Mouse (Mus musculus): Measurements from ENCODE around the gene Hexim1. TPM values are rescaled to one million over a fixed set of nuclear protein-coding genes. Genes with fewer than 3 reads are reported as not detected.

Gene Hexim1
- polyA plus RNA-seq, 1 experiment from 2014 or later, result 2.8 TPM

GRCm38 (mm10) chr11:103111881-103112551 is 4.0 kb upstream of the Hexim1 start:
- under 1% methylated on average over 28 of the region's 28 CpGs for WGBS
- peak overlapping the region; percentile 7; the same call in 1 of the 2 replicates for H3K27ac ChIP-seq (ENCODE audit: poor library complexity, severe bottlenecking)
- H3K27me3 ChIP-seq (replicated peaks), result no peaks in the 10 kb centered on the region
- H3K4me3 ChIP-seq, result peak overlapping the region; percentile 39
- peak overlapping the region; percentile 60 for H3K9ac ChIP-seq
- H3K36me3 ChIP-seq, result no peaks in the 10 kb centered on the region
- no peaks in the 10 kb centered on the region for H3K9me3 ChIP-seq (replicated peaks)
- H3K4me1 ChIP-seq (replicated peaks), result peaks cover 19% of the 10 kb centered on the region
- peak overlapping the region; percentile 80 for H3K4me2 ChIP-seq
- no peak for ATAC-seq (ENCODE audit: insufficient number of reproducible peaks, low FRiP score)

GRCm38 (mm10) chr11:103112552-103112912 is 3.5 kb upstream of the Hexim1 start:
- ATAC-seq (ENCODE audit: insufficient number of reproducible peaks, low FRiP score), result no peak
- WGBS, result 16% methylated on average over 9 of the region's 9 CpGs
- Histone ChIP-seq H3K4me1 (replicated peaks) (peaks cover 19% of the 10 kb centered on the region), H3K27ac (ENCODE audit: poor library complexity, severe bottlenecking) (0 out of 2 replicates have a peak overlapping the region, but pooled peaks have one; percentile 7), H3K9me3 (replicated peaks) (no peaks in the 10 kb centered on the region), H3K9ac (peak overlapping the region; percentile 60), H3K4me3 (peak overlapping the region; percentile 39), H3K27me3 (replicated peaks) (no peaks in the 10 kb centered on the region), H3K4me2 (peak overlapping the region; percentile 80), H3K36me3 (no peaks in the 10 kb centered on the region)

GRCm38 (mm10) chr11:103113005-103113404 is 3.0 kb upstream of the Hexim1 start:
- ATAC-seq (ENCODE audit: insufficient number of reproducible peaks, low FRiP score), result no peak
- no peak overlapping the region; the same call in 1 of the 2 replicates for H3K4me3 ChIP-seq
- peak overlapping the region; percentile 60; the same call in 1 of the 2 replicates for H3K9ac ChIP-seq
- no peaks in the 10 kb centered on the region for H3K36me3 ChIP-seq
- H3K27ac ChIP-seq (ENCODE audit: poor library complexity, severe bottlenecking), result no peak overlapping the region
- peaks cover 19% of the 10 kb centered on the region for H3K4me1 ChIP-seq (replicated peaks)
- H3K4me2 ChIP-seq, result peak overlapping the region; percentile 80; the same call in 1 of the 2 replicates
- 39% methylated on average over 12 of the region's 12 CpGs for WGBS
- H3K27me3 ChIP-seq (replicated peaks), result no peaks in the 10 kb centered on the region
- no peaks in the 10 kb centered on the region for H3K9me3 ChIP-seq (replicated peaks)

GRCm38 (mm10) chr11:103113771-103114170 is 2.3 kb upstream of the Hexim1 start:
- Histone ChIP-seq H3K9me3 (replicated peaks) (no peaks in the 10 kb centered on the region), H3K4me3 (no peak overlapping the region), H3K4me1 (replicated peaks) (peaks cover 23% of the 10 kb centered on the region), H3K27ac (ENCODE audit: poor library complexity, severe bottlenecking) (no peak overlapping the region), H3K36me3 (no peaks in the 10 kb centered on the region), H3K4me2 (no peak overlapping the region), H3K27me3 (replicated peaks) (no peaks in the 10 kb centered on the region), H3K9ac (no peak overlapping the region)
- WGBS, result 87% methylated on average over 4 of the region's 4 CpGs
- no peak for ATAC-seq (ENCODE audit: insufficient number of reproducible peaks, low FRiP score)

- no peaks in the 10 kb centered on the region for H3K9me3 ChIP-seq (replicated peaks)
- H3K27me3 ChIP-seq (replicated peaks), result no peaks in the 10 kb centered on the region
- no peaks in the 10 kb centered on the region for H3K36me3 ChIP-seq
- H3K9ac ChIP-seq, result peak overlapping the region; percentile 76
- H3K4me1 ChIP-seq (replicated peaks), result peaks cover 26% of the 10 kb centered on the region
- peak overlapping the region; percentile 71 for H3K4me2 ChIP-seq
- H3K4me3 ChIP-seq, result peak overlapping the region; percentile 65
- WGBS, result 89% methylated on average over 11 of the region's 11 CpGs
- H3K27ac ChIP-seq (ENCODE audit: poor library complexity, severe bottlenecking), result peak overlapping the region; percentile 91; the same call in 1 of the 2 replicates
- no peak for ATAC-seq (ENCODE audit: insufficient number of reproducible peaks, low FRiP score)
Observed at GRCm38 (mm10) chr11:103114270-103114943, 1.6 kb upstream of the Hexim1 start.

GRCm38 (mm10) chr11:103115163-103116007 is 646 bp upstream of the Hexim1 start:
- Histone ChIP-seq H3K4me2 (peak overlapping the region; percentile 90), H3K9ac (peak overlapping the region; percentile 76), H3K9me3 (replicated peaks) (no peaks in the 10 kb centered on the region), H3K27me3 (replicated peaks) (no peaks in the 10 kb centered on the region), H3K36me3 (no peaks in the 10 kb centered on the region), H3K27ac (ENCODE audit: poor library complexity, severe bottlenecking) (peak overlapping the region; percentile 91), H3K4me1 (replicated peaks) (peaks cover 26% of the 10 kb centered on the region), H3K4me3 (peak overlapping the region; percentile 65)
- peak; percentile 79 for ATAC-seq (ENCODE audit: insufficient number of reproducible peaks, low FRiP score)
- under 1% methylated on average over 34 of the region's 34 CpGs for WGBS

- Histone ChIP-seq H3K27ac (ENCODE audit: poor library complexity, severe bottlenecking) (peak overlapping the region; percentile 91), H3K4me1 (replicated peaks) (peaks cover 18% of the 10 kb centered on the region), H3K9ac (peak overlapping the region; percentile 95), H3K4me2 (peak overlapping the region; percentile 90), H3K4me3 (peak overlapping the region; percentile 65), H3K27me3 (replicated peaks) (no peaks in the 10 kb centered on the region), H3K36me3 (no peaks in the 10 kb centered on the region), H3K9me3 (replicated peaks) (no peaks in the 10 kb centered on the region)
- under 1% methylated on average over 35 of the region's 35 CpGs for WGBS
- peak; percentile 49 for ATAC-seq (ENCODE audit: insufficient number of reproducible peaks, low FRiP score)
Observed at GRCm38 (mm10) chr11:103116959-103117590, 1.0 kb downstream of the Hexim1 start.

- peak overlapping the region; percentile 65 for H3K4me3 ChIP-seq
- under 1% methylated on average over 38 of the region's 38 CpGs for WGBS
- H3K27ac ChIP-seq (ENCODE audit: poor library complexity, severe bottlenecking), result peak overlapping the region; percentile 91; the same call in 1 of the 2 replicates
- H3K4me1 ChIP-seq (replicated peaks), result peaks cover 13% of the 10 kb centered on the region
- peak overlapping the region; percentile 90 for H3K4me2 ChIP-seq
- no peaks in the 10 kb centered on the region for H3K36me3 ChIP-seq
- peak overlapping the region; percentile 95 for H3K9ac ChIP-seq
- H3K9me3 ChIP-seq (replicated peaks), result no peaks in the 10 kb centered on the region
- no peaks in the 10 kb centered on the region for H3K27me3 ChIP-seq (replicated peaks)
- ATAC-seq (ENCODE audit: insufficient number of reproducible peaks, low FRiP score), result no peak
Observed at GRCm38 (mm10) chr11:103117591-103118009, 1.6 kb downstream of the Hexim1 start.

- Histone ChIP-seq H3K9me3 (replicated peaks) (no peaks in the 10 kb centered on the region), H3K36me3 (no peaks in the 10 kb centered on the region), H3K4me2 (peak overlapping the region; percentile 52), H3K4me1 (replicated peaks) (peaks cover 7% of the 10 kb centered on the region), H3K4me3 (peak overlapping the region; percentile 28; the same call in 1 of the 2 replicates), H3K9ac (no peak overlapping the region), H3K27me3 (replicated peaks) (no peaks in the 10 kb centered on the region), H3K27ac (ENCODE audit: poor library complexity, severe bottlenecking) (no peak overlapping the region)
- 85% methylated on average over 2 of the region's 2 CpGs for WGBS
- no peak for ATAC-seq (ENCODE audit: insufficient number of reproducible peaks, low FRiP score)
Observed at GRCm38 (mm10) chr11:103118866-103119265, 2.8 kb downstream of the Hexim1 start.

- no peak for ATAC-seq (ENCODE audit: insufficient number of reproducible peaks, low FRiP score)
- 50% methylated on average over 5 of the region's 5 CpGs for WGBS
- Histone ChIP-seq H3K27me3 (replicated peaks) (no peaks in the 10 kb centered on the region), H3K9ac (no peak overlapping the region), H3K4me2 (no peak overlapping the region), H3K4me3 (no peak overlapping the region), H3K9me3 (replicated peaks) (no peaks in the 10 kb centered on the region), H3K36me3 (no peaks in the 10 kb centered on the region), H3K4me1 (replicated peaks) (peaks cover 7% of the 10 kb centered on the region), H3K27ac (ENCODE audit: poor library complexity, severe bottlenecking) (no peak overlapping the region)
Observed at GRCm38 (mm10) chr11:103119609-103120008, 3.6 kb downstream of the Hexim1 start.

Data from heart, embryonic 12.5 days (tissue).